Mouse (Mus musculus) ovary, postnatal 14 days (tissue): ENCODE data around the gene Selenom.

Source experiments
- DNase-seq: peaks from one replicate; pipeline ENCODE4 v3.0.0; 2022; ENCODE audit warnings: low spot score

Selenom gene

DNA sequence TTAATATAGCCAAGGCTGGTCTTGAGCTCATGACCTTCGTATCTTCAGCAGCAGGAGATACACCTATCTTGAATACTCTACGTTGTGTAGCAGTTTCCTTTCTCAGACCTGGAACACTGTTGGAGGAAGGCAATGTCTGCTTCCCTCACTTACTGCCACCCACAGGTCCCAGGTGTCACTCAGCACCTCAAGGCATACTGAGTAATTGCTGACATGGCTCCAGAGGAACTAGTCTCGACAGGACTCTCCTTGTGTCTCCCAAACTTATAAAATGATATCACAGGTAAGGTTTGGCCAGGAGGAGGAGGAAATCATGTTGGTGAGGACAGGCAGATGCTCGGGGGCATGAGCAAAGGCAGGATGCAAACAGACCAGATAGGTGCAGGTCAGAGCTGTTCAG lies 40.5 kb downstream of the Selenom start:
- DNase-seq, result no peak

DNA sequence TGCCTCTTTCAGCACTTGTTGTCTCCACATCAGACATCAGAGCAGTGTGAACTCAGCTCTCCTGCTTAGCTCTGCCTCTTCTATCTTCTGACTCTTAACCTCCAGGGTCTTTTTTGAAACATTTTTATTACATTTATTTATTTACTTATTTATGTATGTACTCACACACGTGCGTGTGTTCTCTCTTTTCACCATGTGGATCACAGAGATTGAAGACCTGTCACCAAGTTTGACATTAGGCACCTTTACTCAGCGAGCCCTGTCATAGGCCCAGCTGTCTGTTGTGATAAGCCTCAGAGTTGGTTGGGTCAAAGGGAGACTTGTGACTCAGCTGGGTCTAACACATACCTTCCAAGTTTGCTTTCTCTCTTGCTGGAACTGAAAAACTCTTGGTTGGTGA lies 43.4 kb downstream of the Selenom start:
- DNase-seq, result no peak

DNA sequence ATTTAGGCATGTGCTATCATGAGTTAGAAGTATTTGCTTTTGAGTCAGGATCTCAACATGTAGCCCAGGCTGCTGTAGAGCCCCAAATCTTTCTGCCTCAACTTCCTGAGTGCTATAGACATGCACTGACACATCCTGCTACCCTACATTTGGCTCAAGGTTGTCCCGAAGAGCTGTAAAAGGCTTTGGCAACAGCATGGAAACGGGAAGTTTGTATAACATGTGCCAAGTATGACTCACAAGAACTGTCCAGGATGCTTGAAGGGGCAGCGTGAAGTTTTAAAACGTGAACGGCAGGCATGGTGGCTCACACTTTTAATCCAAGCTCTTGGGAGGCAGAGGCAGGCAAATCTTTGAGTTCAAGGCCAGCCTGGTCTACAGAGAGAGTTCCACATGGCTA lies 45.7 kb downstream of the Selenom start:
- no peak for DNase-seq

DNA sequence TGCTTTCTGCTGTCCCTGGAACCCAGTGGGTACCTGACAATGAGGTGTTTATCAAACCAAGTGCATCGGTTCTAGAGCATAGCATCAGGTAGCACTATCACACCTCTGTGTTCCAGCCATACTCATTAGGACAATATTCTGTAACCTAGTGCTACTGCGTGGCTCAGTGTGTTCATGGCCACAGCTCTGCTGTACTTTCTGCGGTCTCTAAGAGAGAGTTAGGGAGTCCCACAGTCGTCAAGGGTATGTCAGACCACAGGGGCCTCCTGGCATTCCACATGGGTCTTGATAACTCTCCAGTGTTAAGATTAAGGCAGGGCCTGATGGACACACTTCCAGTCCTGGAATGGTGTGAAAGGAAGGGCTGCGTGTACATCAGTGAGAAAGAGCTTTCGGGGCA lies 49.4 kb downstream of the Selenom start:
- DNase-seq, result no peak

DNA sequence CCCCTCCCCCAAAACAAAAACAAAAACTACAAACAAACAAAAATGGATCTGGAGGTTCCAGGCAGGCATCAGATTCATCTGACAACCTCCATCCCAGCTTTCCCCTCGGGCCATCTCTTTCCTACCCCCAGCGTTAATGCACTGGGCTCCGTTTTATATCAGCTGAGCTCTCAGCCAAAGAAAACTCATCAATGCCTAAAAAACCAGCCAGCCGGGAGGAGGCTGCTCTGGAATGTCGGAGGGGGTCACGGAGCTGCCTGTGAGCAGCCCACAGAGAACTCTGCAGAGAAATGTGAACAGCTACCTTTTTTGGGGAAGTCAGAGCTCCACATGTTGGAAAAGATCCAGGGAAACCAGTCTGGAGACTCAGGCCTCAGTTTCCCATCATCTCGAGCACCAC lies 50.0 kb downstream of the Selenom start:
- no peak for DNase-seq

DNA sequence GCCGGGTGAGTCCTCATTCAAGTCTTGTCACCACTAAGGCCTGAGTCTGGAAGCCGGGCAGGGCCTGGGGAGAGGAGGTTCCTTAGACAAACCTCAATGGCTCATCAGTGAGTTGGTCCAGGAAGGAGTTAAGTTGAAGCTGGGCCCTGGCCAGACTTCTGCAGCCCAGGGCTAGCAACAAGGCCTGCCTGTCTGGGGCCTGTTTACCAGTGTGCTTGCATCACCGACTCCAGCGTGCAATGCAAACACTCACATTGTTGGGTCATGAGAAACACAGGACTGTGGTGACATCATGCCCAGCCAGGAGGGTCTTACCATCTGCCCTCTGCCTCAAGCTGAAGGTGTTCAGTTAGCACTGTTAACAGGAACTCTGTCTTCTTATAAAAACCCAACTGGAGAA lies 51.5 kb downstream of the Selenom start:
- DNase-seq, result no peak
